Mouse (Mus musculus) cerebellum, postnatal 25 days (tissue): ENCODE data around the gene Plekhh3.

Experiments used
- DNase-seq, 2 experiments: peaks; one replicate each; pipeline ENCODE4 v3.0.0; 2021; ENCODE audit warnings: mixed read lengths in 2 of 2

Plekhh3 gene

DNA sequence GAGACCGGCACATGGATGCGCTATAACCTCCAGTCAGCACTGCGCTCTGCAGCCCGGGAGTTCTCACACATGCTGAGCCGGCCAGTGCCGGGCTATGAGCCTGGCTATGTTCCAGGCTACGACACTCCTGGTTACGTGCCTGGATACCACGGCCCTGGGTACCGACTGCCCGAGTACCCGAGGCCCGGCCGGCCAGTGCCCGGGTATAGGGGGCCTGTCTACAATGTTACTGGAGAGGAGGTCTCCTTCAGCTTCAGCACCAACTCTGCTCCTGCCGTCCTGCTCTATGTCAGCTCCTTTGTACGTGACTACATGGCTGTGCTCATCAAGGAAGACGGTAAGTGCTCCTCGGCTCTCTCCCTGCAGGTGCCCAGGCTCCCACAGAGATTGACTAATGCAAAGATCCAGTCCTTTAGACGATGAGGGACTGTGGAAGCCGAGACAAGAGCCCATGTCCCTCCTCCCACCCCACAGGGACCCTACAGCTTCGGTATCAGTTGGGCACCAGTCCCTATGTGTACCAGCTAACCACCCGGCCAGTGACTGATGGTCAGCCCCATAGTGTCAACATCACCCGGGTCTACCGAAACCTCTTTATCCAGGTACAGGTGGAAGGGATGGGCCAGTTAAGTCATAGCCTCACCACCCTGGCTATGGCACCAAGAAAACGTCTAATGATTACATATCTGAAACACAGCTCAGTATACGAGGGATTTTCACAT lies 15.5 kb upstream of the Plekhh3 start:
- peak; percentile 71 to 77 for DNase-seq

DNA sequence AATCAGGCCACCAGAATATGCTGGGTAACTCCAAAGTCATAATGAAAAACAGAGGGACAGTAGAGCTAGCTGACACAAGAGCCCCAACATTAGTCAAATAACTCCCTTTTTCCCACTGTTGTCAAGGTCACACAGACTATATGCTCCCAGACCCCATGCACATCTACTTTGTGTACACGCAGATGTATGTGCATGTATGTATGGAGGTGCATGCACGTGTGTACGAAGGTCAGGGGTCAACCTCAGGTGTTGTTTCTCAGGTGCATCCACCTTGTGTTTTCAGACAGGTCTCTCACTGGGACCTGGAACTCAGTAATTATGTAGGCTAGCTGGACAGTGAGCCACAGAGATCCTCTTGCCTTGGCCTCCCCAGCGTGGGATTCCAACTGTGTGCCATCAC lies 14.3 kb upstream of the Plekhh3 start:
- DNase-seq, result peak in 1 of 2 experiments; percentile 23

DNA sequence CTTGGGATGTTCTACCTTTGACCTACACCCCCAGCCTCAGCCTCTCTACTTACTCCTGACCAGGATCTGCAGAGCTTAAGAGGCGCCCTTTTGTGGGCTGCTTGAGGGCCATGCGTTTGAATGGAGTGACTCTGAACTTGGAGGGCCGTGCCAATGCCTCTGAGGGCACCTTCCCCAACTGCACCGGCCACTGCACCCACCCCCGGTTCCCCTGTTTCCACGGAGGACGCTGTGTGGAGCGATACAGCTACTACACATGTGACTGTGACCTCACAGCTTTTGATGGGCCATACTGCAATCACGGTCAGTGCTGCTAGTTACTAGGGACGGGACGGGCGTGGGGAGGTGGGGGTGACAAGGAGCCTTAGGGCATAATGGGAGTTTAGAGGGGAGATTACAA lies 13.8 kb upstream of the Plekhh3 start:
- peak in 1 of 2 experiments; percentile 39 for DNase-seq

DNA sequence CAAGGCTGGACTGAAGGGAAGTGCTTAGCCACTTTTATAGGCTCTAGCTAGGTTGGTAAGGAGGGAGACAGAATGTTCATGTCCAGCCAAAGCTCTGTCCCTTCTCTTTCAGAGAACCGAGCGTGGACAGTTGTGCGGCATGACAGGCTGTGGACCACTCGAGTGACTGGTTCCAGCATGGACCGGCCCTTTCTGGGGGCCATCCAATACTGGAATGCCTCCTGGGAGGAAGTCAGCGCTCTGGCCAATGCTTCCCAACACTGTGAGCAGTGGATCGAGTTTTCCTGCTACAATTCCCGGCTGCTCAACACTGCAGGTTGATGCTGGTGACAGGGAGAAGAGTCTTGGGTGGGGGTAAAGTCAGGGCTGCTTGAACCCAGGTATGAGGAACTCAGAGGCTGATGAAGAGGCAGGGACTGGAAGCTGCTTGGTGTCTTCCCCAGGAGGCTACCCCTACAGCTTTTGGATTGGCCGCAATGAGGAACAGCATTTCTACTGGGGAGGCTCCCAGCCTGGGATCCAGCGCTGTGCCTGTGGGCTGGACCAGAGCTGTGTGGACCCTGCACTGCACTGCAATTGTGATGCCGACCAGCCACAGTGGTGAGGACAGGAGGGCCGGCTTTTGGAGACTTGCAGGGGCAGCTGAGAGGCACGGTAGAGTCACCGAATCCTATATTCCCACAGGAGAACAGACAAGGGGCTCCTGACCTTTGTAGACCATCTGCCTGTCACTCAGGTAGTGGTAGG lies 11.8 kb upstream of the Plekhh3 start:
- DNase-seq, result peak; percentile 55 to 63

DNA sequence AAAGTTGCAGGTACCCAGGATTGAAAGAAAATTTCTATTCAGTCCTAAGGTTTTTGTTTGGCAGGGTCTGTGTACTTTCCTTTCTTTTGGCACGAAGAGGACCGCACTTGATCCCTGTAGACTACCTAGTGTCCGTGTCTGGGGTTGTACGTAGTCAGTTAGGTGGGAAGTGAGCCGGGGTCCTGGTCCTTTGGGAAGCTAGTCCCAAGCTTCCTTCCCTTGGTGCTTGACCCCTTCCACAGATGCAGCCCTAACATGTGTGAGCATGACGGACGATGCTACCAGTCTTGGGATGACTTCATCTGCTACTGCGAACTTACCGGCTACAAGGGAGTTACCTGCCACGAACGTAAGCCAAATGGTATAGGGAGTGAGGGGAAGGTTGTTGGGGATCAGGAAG lies 10.8 kb upstream of the Plekhh3 start:
- DNase-seq, result peak in 1 of 2 experiments; percentile 16

DNA sequence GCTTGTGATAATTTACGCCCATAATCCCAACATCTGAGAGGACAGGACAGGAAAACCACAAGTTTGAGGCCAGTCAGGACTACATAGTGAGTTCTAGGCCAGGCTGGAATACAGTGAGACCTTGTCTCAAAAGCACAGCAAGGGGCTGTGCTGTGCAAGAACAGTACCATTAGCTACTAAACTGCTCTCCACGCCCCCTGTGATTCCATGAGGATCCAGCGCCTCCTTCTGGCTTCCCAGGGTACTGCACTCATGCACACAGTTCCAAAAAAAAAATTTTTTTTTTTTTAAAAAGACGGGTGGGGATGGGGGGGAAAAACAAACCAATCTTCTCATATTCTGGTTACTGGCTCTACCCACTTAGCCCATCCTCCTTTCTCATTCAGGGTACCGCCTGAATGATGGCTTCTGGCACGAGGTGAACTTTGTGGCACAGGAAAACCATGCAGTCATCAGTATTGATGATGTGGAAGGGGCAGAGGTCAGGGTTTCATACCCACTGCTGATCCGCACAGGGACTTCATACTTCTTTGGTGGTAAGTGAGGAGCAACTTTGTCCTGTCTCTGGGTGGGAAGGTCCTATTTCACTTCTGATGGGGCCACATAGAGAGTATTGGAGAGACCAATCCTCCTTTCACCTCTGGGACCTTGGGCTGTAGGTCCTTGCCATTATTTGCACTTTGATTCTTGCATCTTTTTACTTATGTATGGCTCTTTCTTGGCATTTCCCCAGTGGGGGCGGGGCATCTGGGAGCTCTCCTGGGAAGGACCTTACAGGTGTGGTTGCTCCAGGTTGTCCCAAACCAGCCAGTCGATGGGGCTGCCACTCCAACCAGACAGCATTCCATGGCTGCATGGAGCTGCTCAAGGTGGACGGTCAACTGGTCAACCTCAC lies 9.9 kb upstream of the Plekhh3 start:
- peak; percentile 79 to 89 for DNase-seq

DNA sequence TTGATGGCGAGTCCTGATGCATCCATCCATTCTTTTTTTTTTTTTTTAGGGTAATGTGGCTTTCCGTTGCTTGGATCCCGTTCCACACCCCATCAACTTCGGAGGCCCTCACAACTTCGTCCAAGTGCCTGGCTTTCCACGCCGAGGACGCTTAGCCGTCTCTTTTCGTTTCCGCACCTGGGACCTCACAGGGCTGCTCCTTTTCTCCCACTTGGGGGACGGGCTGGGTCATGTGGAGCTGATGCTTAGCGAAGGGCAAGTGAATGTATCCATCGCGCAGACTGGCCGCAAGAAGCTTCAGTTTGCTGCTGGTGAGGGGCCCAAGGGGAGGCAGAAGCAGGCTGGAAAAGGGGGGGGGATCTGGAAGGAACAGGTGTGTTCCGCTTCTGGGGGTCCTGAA lies 9.1 kb upstream of the Plekhh3 start:
- peak; percentile 29 to 31 for DNase-seq

DNA sequence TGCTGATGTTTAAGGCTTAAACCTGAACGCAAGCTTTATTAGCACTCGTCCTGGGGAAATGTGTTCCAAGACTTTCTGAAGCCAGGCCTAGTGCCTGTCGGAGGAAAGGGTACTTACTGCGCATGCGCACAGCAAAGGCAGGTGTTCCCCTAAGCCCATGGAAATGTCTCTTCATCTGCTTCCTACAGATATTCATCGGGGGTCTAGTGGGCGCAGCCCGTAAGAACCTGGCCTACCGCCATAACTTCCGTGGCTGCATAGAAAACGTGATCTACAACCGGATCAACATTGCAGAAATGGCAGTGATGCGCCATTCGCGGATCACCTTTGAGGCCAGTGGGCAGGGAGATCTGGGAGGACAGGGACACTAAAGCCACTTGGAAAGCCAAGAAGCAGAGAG lies 8.2 kb upstream of the Plekhh3 start:
- peak; percentile 70 to 76 for DNase-seq

DNA sequence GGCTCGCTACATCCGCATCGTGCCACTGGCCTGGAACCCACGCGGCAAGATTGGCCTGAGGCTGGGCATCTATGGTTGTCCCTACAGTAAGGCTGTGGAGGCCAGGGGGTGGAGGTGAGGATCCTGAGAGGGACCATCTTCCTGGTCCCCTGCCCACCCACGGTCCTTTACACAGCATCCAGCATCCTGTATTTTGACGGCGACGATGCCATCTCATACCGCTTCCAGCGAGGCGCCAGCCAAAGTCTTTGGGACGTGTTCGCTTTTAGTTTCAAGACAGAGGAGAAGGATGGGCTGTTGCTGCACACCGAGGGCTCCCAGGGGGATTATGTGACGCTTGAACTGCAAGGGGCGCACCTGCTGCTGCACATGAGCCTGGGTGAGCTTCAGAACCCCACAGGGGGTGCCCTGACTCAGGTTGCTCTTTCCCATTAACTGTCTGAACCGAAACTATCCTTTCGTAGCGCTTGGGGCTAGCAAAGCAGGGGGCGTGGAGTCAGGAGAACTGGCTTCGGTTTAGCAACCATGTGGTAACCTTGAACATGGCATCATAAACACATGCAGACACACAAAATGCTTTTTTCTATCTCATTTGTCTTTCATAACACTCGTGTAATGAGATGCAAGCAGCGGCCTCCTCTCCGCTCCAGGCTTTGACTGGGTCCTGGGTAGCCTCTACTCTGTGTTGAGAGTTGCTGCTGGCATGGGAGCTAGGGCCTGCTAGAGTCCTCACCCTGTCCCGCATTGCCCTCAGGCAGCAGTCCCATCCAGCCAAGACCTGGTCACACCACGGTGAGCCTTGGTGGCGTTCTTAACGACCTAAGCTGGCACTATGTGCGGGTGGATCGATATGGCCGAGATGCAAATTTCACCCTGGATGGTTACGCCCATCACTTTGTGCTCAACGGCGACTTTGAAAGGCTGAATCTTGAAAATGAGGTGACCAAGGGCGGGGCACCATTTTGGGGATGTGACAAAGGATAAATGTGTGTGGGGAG lies 7.2 kb upstream of the Plekhh3 start:
- DNase-seq, result peak; percentile 63 to 65

DNA sequence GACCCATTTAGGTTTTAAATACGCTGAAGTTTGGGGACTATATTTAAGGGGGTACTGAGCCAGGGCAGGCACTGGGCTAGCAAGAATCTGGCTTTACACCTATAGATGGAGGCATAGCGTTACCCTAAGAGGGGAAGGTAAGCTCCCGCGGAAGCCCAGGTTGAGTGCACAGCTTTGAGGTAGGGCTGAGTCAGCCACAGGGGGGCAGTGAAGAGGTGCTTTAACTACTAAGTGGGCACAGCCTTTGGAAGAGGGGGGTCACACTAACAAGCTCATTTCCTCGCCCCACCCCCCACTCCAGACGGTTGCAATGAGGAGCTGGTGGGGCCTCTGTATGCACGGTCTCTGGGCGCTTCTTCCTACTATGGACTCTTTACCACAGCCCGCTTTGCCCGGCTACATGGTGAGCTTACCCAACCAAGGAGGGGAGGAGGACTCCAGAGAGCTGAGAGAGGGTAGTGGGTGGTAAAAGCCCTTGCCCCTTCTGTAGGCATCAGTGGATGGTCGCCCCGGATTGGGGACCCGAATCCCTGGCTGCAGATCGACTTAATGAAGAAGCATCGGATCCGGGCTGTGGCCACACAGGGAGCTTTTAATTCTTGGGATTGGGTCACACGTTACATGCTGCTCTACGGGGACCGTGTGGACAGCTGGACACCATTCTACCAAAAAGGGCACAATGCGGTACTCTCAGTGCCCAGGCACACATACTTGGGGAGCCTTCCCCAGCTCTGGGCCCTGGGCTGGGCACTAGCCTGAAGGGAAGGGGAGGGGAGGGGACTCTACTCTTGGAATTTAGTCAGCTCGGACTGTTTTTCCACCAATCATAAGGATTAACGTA lies 6.0 kb upstream of the Plekhh3 start:
- DNase-seq, result peak; percentile 93 to 95

DNA sequence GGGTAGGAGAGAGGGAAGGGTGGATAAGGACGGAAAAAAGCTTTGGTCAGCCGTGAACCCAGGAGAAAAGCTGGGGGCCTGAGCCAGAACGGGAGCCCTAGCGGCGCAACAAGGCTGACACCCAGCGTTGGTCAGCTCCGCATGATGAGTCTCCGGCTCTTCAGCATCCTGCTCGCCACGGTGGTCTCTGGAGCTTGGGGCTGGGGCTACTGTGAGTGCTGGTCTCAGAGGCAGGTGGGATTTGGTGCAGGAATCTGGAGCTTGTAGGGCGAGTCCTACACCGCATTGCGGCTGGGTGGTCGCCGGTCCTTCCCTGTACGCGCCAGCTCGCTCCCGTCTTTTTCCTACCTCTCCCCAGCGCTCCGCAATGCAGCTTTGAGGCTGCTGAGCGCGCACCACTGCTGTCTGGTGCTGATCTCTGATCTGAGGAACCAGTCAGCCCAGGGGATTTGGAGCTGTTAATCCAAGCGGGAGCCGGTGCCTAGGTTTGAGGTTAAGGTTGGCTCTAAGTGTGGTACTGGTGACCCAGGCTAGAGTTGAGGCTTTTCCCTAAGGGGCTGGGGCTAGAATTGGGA lies 5.1 kb upstream of the Plekhh3 start:
- peak; percentile 84 to 86 for DNase-seq

DNA sequence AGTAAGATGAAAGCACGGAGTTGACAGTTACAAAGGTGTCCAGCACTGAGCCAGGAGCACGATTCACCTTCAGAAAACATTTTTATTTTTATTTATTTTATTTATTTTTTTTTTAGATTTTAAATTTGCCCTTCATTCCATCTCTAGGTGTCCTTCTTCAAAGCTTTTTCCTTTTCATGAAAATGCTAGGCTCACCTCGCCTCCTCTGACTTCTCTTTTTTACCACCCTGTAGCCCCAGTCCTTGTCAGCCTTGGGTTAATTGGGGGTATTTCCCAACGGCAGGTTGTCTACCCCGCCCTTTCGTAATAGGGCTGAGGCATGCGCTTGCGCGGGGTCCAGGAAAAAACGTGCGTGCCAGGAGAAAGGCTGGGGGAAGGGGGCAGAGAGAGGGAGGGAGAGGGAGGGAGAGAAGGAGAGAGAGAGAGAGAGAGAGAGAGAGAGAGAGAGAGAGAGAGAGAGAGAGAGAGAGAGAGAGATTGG lies 4.5 kb upstream of the Plekhh3 start:
- peak; percentile 81 to 86 for DNase-seq

DNA sequence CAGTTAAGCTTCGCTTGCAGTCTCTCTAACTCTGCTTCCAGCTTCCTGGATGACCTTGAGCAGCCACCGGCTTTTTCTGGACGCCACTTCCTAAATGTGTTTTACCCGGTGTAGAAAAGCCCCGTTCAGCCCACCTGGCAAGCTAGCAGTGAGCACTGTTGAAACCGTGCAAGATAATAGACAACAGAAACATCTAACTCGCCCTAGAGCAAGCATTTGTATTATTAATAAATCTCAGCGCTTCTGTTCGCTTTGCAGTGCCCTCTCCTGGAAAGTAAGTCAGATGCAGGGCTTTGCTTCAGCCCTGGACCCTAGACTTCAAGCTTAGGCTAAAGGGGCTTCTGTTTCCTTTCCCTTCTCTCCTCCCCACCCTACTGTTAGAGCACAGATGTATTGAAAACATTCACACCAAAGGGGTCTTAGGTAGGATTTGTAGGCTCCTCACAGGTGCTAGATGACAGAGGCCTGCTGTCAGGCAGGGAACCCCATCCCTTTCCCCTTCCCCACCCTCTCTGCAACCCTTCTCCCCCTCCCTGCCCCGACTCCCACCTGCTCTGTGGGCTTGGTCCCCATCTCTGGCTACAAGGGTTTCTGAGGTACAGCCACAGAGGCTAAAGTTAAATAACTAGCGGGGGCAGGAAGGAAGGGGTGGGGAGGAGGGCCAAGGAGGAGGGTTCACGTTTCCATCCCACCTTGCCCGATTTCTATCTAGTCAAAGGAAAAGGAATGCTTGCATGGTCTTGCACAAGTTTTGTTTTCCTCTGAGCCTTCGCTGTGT lies 3.9 kb upstream of the Plekhh3 start, which contains the start of gene Ccr10:
Ccr10 (minus strand) TSS at position 593 of the 778 bp plus-strand sequence.
- peak; percentile 61 to 65 for DNase-seq

DNA sequence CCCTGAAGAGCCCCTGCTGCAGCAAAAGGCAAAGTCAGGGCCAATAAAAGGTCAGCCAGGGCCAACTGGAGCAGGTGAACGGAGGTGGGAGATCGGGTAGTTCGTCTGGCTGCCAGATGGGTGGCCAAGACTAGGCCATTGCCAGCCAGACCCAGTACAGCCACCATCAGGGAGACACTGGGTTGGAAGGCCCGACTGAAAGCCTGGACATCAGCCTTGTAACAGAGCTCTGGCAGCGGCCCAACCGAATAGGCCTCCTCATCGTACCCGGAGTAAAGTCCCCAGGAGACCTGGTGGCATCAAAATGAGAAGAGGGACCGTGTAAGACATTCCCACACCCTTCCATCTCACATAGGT lies 3.2 kb upstream of the Plekhh3 start:
- peak; percentile 66 to 78 for DNase-seq

DNA sequence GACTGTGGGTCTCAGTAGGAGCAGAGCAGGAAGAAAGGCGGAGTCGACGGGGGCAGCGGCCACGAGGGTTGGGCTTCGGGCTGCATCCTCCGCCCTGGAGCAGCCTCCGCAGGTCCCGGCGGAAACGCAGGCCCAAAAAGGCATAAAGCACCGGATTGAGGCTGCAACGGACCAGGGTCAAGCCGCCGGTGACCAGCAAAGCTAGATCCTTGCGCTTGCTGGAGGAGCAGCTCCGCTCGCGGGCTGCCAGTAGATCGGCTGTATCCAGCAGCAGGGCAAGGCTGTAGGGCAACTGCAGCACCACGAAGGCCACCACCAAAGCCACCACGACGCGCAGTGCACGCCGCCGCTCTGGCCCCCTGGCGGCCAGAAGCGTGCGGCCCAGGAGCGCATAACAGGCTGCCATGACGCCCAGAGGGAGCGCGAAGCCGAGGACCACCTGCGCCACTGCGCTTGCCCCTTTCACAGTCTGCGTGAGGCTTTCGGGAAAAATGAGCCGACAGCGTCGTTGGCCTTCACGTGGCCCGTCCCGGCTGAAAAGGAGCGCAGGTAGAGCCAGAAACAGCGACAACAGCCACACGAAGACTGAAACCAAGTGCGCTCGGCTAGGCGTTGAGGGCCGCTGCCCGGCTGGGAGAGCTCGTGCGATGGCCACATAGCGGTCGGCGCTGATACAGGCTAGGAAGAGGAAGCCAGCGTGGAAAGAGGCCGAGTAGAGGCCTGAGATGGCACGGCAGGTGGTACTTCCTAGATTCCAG lies 2.7 kb upstream of the Plekhh3 start:
- DNase-seq, result peak; percentile 80 to 82

DNA sequence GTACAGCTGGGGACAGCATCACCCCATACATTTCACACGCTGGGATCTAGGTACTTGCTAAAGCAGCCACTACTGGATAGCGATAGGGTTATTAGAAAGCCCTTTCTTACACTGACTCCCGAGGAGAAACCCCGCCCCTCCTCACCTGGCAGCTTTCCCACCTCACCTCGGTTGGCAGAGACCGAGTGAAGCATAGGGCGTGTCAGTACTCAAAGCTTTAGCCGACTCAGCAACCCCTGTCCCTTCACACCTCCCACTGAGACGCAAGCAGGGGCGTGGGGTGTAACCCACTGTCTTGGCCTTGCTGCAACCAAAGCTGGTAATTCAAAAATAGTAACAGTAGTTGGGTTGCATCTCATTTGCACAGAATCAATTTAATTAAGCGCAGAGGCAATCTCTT lies 2.0 kb upstream of the Plekhh3 start:
- DNase-seq, result peak; percentile 49 to 73

DNA sequence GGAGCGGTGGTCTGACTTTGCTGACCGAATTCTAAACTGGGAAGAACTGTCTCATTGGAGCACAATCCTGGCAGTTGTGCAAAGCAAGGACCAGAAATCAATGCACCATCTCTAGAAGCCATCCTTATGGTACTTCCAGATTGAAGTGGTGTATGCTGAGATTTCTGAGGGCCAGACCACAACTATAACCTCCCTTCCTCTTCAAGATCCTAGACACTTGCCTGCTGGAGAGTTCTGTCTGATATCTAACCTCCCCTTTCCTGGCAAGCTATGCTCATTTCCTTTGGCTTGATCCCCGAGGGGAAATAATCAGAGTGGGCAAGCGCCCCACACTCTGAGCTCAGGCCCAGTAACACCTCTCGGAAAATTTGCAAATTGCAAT lies 1.3 kb upstream of the Plekhh3 start:
- DNase-seq, result no peak

DNA sequence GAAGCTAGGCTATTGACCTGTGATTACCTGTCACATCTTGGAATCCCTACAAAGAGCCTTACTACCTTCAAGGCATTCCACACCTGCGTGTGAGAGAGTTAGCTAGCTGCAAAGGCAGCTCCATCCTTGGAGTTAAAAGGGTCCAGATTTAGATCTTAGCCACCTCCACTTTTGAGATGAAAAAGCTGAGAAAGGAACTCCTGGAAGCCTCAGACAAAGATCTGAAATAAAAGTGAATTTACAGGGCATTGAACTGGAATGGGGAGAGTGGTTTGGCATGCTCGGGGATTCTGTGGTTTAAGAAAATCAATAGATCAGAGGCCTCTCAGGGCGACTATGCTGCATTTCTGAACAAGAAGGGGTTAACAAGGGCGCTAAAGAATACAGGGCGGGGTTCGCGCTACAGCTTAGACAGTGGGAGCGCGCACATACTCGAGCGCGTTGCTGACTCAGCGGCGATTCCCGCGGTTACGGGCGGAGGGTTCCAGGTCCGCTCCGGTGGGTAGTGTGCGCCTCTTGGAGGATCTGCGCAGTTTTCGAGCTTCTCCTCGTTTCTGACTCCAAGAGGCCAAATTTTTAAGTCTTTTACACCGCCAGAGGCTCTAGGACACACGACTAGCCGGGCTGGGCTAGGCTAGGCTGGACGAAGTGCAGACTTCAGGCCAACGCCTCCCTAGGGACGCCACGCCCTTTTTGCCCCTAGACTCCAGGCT lies 726 bp upstream of the Plekhh3 start:
- peak; percentile 84 to 86 for DNase-seq
